Mouse (Mus musculus): ENCODE results near the gene Arfgap1.

DNA sequence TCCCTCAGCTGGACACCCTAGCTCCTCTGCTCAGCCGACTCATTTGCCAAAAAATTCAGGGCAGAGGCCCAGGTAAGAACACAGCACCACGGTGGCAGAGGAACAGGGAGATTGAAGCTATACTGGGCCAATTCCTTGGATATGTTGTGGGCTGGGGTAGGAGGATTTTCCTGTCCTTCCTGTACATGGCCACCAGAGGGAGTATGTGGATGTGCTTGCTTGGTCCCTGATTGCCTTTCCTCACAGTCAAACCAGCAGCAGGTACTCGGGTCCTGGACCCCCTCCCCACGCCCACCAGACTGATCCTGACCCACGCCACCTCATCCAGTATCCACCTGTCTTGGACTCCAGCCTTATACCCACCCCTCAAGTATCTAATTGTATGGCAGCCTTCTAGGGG is 29.4 kb downstream of the Arfgap1 start:
- TF ChIP-seq CTCF (IDR thresholded peaks at IDR 0.05; ENCODE audit: borderline replicate concordance, extremely low read depth, insufficient read depth, insufficient read length) (peak; percentile 88), POLR2A (IDR thresholded peaks at IDR 0.05; ENCODE audit: borderline replicate concordance, extremely low read depth, insufficient read depth, insufficient read length, poor library complexity, severe bottlenecking) (no peak)
